Mouse (Mus musculus) heart, adult 8-10 months (tissue): ENCODE data around the gene Ecpas. TPM values are rescaled to one million over a fixed set of nuclear protein-coding genes. Genes with fewer than 3 reads are reported as not detected.

Source experiments
- total RNA-seq, 4 experiments: library from RNA; stranded (reverse); gene quantifications; 2 replicates each; pipeline ENCODE4 v1.2.4; 2022

Ecpas gene
- total RNA-seq, 4 experiments from 2014 or later = 184 to 228 (median 192) TPM

Other genes with a start within 250 kb of the Ecpas start
- under 1 TPM in 3 of 4 experiments, not detected in 1; 0.05 to 0.09 (median 0.09) TPM for gene Olfr267, start 125.0 kb downstream of the Ecpas start, total RNA-seq
- under 1 TPM; 0.11 to 0.25 (median 0.19) TPM for gene Zkscan16, start 30.9 kb upstream of the Ecpas start, total RNA-seq
- 1 to 10 TPM; 2.3 to 3.3 (median 3.1) TPM for gene Ptgr1, start 74.4 kb upstream of the Ecpas start, total RNA-seq
- gene Dnajc25, start 82.3 kb upstream of the Ecpas start, total RNA-seq = 10 to 100 TPM; 18.8 to 22.3 (median 22.0) TPM
- 1 to 10 TPM in 2 of 4 experiments, under 1 TPM in 1, not detected in 1; 0.57 to 7.1 (median 1.7) TPM for gene Gm20503, start 90.5 kb upstream of the Ecpas start, total RNA-seq
- gene Gng10, start 122.3 kb upstream of the Ecpas start, total RNA-seq = 10 to 100 TPM; 11.0 to 16.3 (median 14.8) TPM
- not detected for gene AI481877, start 226.2 kb upstream of the Ecpas start, total RNA-seq